Mouse (Mus musculus) v-Abl transformed pro-B cells (cell line): ENCODE data around the gene Zfp992.
"Not testable (repeated sequence)": the region's sequence is repeated elsewhere in the genome, so short reads cannot be mapped to it uniquely, and the experiment has no call there.

Experiments
- in situ Hi-C, 2 experiments: fragments of 400-800 bp; cut with MboI; formaldehyde crosslinking; loops; one replicate each; pipeline ENCODE4 v1.15.1; 2025; ENCODE audit not compliant: unreplicated experiment in 2 of 2

Zfp992 gene

DNA sequence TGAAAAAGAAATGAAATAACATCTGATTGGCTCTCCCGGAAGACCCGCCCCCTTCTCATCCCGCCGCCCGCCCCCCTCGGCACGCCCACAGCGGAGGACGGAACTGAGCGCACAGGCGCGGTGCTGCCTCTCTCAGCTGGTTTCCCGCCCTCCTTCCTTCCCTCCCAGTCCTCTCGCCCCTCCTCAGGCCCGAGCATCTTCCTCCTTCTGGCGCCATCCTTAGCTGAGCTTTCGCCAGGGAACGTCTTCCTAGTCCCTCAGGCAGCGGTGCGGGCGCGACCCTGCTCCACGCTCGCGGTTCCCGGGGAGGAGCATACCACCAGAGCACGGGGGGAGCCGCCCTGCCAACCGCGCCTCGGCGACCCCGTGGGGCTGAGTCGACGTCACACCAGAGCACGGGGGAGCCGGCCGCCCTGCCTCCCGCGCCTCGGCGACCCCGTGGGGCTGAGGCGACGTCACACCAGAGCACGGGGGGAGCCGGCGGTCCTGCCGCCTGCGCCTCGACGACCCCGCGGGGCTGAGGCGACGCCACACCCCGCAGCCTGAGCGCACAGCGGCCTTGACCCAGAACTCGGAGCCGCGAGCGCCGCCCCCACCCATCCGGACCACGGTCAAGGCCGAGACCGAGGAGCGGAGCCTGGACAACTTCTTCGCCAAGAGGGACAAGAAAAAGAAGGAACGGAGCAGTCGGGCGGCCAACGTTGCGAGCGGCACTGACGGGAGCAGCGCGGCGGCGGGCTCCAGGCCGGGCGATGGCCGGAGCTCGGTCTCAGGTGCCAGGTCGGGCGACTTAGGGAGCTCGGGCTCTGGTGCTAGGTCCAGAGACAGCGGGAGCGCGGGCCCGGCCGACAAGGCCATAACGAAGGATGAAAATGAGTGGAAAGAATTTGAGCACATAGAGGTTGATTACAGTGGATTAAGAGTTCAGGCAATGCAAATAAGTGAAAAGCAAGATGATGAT is 26.2 kb downstream of the Zfp992 start:
- in situ Hi-C loops = not testable (repeated sequence)

- in situ Hi-C loops = not testable (repeated sequence)
These were observed 27.4 kb downstream of the Zfp992 start for GRCm38 (mm10) chr4:146476260-146476659.

DNA sequence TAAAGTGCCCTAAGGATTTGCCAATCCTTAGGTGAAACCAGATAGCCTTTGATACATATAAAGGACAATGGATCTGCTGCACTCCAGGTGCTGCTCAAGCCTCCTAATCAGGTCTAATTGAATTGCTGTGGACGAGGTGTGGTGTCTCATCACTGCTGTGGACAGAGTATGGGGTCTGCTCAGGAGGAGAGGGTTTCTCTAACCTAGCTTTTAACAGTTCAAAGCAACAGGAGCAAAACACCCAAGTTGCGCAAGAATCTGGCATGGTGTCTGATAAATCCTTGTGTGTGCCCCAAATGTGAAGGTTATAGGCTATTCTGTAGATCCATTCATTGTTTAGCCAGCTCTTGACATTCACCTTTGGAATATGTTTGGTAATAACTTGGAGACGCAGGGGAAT is 28.1 kb downstream of the Zfp992 start:
- in situ Hi-C loops = not testable (repeated sequence)

DNA sequence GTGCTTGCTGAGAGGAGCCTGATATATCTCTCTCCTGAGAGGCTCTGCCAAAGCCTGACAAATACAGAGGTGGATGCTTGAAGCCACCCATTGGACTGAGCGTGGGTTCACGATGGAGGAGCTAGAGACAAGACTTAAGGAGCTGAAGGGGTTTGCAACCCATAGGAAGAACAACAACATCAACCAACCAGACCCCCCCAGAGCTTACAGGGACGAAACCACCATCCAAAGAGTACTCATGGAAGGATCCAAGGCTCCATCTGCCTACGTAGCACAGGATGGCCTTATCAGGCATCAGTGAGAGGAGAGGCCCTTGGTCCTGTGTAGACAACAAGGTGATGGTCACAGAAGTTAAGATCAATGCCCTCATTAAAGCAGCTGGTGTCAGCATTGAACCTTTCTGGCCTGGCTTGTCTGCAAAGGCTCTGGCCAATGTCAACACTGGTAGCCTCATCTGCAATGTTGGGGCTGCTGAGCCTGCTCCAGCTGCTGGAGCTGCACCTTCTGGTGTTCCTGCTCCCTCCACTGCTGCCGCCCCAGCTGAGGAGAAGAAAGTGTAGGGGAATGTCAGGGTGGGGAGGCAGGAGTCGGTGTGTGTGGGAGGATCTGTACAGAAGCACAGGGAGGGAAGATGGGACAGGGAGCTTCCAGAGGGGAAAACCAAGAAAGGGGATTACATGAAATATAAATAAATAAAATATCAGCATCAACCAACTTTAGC is 31.7 kb downstream of the Zfp992 start:
- in situ Hi-C loops = not testable (repeated sequence)

- in situ Hi-C loops = not testable (repeated sequence)
These were observed 33.7 kb downstream of the Zfp992 start for GRCm38 (mm10) chr4:146482546-146482945.

GRCm38 (mm10) chr4:146483571-146484280 is 34.9 kb downstream of the Zfp992 start:
- in situ Hi-C loops = not testable (repeated sequence)

GRCm38 (mm10) chr4:146484676-146485075 is 35.9 kb downstream of the Zfp992 start:
- in situ Hi-C loops = not testable (repeated sequence)

DNA sequence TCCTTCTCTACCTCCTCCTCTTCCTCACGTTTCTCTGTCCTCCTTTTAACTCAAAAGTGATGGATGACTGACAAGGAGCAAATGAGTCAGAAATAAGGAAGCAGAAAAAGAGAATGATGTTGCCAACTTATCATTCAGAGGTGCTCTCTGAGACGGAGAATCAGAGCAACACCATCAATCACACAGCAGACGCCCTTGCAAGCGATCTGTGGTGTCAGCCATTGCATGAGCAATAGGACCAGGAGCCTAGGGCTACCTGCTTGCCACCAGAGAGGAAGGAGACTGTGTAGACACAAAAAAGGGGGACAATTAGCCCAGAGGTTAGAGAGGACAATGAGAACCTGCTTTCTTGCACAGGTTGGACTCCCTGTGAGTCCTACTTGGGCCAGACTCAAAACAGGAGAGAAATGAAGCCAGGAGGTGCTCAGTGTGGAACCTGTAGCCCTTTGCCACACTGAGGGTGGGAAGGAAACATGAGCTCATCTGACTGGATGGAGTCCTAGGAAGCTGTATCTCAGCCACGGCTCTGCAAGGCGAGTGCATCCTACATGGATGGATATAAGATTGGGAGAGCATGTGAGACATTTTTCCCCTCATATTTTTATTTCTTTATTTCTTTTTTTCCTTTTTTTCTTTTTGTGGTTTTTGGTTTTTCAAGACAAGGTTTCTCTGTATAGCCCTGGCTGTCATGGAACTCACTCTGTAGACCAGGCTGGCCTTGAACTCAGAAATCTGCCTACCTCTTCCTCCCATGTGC is 36.5 kb downstream of the Zfp992 start:
- in situ Hi-C loops = not testable (repeated sequence)

- in situ Hi-C loops = not testable (repeated sequence)
These were observed 37.9 kb downstream of the Zfp992 start for GRCm38 (mm10) chr4:146486753-146487152.

- in situ Hi-C loops = not testable (repeated sequence)
These were observed 40.4 kb downstream of the Zfp992 start for GRCm38 (mm10) chr4:146489196-146489595.

DNA sequence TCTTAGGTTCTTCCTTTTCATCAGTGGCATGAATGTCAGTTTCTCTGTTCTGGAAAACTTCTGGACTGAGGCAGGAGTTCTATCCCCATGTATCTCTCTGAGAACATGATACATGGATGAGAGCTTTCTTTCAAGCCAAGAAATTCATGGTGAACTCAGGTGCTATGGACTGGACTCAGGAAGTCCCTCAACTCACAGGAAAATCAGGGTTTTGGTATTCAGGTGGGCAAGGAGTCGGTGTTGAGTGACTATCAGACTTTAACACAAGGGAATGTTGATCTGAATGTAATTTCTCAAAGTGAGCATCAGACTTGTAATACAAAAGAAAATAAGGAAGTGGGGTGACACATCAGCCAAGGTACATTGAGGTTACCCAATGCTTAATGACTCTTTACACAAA is 43.2 kb downstream of the Zfp992 start:
- in situ Hi-C loops = not testable (repeated sequence)

GRCm38 (mm10) chr4:146492439-146492838 is 43.6 kb downstream of the Zfp992 start:
- in situ Hi-C loops = no loop called here

DNA sequence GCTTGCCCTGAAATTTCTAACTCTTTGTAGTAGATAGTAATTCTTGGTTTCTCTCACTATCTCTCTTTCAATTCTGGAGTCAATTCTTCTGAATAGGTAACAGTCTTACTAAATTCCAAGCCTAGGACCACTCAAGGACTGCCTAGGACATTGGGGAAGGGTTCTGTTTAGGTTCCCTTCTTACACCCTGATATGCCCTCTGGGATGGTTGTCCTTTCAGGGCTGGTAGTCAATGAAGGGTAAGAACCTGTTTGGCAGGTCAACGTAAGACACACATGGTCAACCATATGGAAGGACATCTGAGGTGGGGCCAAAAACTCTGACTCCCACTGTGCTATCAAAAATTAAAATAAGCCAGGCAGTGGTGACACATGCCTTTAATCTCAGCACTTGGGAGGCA is 44.0 kb downstream of the Zfp992 start:
- in situ Hi-C loops = no loop called here

GRCm38 (mm10) chr4:146493319-146493907 is 44.6 kb downstream of the Zfp992 start:
- in situ Hi-C loops = not testable (repeated sequence)

- in situ Hi-C loops = no loop called here
These were observed 46.2 kb downstream of the Zfp992 start for GRCm38 (mm10) chr4:146494980-146495379.

DNA sequence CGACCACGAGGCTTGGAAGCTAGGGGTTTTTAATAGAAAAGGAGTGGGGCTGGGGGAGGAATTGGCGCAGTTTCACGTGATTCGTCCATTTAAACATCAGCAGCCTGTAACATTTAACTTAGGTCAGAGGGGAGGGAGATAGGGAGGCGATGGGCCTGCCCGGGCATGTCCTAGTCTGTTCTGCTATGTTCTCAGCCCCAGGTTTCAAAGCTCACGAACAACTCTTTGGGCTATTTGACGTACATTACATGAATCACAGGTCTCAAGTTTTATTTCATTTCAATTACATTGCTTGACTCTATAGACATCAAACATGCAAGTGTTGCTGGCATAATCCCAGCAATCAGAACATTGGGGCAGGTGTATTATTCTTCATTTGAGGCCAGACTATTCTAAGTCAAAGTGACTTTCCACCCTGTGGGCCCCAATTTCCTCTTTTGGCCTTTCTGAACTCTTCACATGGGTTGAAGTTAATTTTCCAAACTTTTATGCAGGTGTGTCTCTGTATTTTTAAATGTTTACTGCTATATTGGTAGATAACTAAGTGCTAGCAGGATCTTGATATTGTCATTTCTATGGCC is 49.0 kb downstream of the Zfp992 start:
- in situ Hi-C loops = not testable (repeated sequence)

DNA sequence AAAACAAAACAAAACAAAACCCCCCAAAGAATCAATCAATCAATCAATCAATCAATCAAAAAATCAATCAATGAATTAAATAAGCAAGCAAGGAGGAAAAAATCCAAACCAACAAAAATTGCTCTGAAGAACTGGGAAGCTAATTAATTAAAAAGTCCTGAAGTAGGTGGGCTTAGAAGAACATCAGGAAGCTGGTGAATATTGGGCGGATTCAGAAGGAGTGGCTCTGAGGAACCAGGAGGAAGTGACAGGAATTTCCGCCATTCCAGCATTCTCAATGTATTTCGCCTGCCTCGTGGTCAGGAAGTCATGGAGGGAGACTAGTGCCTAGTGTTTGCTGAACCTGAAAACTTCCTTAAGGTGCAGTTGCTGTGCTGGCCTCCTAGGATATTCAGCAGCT is 52.9 kb downstream of the Zfp992 start, which contains the start of gene Zfp981:
Zfp981 (plus strand) TSS at position 301 of the 400 bp plus-strand sequence.
- in situ Hi-C loops = not testable (repeated sequence)

- in situ Hi-C loops = not testable (repeated sequence)
These were observed 60.2 kb downstream of the Zfp992 start for GRCm38 (mm10) chr4:146509029-146509428.

DNA sequence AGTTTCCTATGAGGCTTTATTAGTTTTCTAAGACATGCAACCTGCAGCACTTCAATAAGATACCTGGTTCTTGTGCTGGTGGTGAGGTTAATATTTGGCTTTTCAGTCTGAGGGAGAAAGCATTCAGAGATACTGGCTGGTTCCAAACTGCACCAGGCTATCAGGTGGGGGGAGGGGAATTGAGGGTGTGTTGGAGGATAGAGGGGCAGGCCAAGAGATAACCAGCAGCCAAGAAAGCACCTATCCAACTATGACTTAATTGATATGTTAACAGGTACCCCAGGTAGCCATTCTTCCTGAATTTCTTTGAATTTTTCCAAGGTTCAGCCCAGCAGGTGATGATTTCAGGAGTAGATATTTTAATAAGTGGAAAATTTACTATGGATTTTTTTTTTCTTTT is 63.0 kb downstream of the Zfp992 start:
- in situ Hi-C loops = not testable (repeated sequence)
